30 mouse cellular contexts compared by ENCODE assay signal in genomic region chr14:29042355-29042754, GRCm38 (mm10). TPM values are rescaled to one million over a fixed set of nuclear protein-coding genes. Genes with fewer than 3 reads are reported as not detected.
DNase-seq lines count a peak whose midpoint lies in the region; ATAC-seq and TF ChIP-seq lines count a peak whose summit lies in the region.
"Had no signal": no experiment of that assay in that cellular context is flagged by ENCODE, and none has a peak within 500 bp of the region (broad histone marks: within the 10 kb centered on the region; RNA-seq: fewer than 3 reads in every experiment).

No protein-coding gene starts in this region.

- H3K27me3 ChIP-seq in heart, adult 2 months (ENCODE audit: control insufficient read depth, insufficient read depth, low read length) = no peaks in the 10 kb centered on the region
- no peaks in the 10 kb centered on the region for H3K27me3 ChIP-seq in heart, embryonic 14.5 days (ENCODE audit: control insufficient read depth, insufficient read depth, low read length)
- no peaks in the 10 kb centered on the region for H3K27me3 ChIP-seq in heart, postnatal 0 days (ENCODE audit: control insufficient read depth, insufficient read depth, low read length)
- H3K27me3 ChIP-seq: embryonic facial prominence, embryonic 12.5 days; embryonic facial prominence, embryonic 15.5 days; intestine, embryonic 15.5 days had no signal

- H3K4me1 ChIP-seq in heart, adult 2 months (ENCODE audit: control insufficient read depth, insufficient read depth, low read length) = no peaks in the 10 kb centered on the region
- peaks cover 9 to 23% of the 10 kb centered on the region in 2 experiments for H3K4me1 ChIP-seq in heart, embryonic 14.5 days (ENCODE audit: control insufficient read depth in 2 of 2, insufficient read depth in 2 of 2, low read length in 2 of 2)
- peaks cover 4% of the 10 kb centered on the region; the same call in 1 of the 2 replicates for H3K4me1 ChIP-seq in heart, postnatal 0 days (ENCODE audit: control insufficient read depth, insufficient read depth)
- H3K4me1 ChIP-seq: embryonic facial prominence, embryonic 15.5 days; intestine, embryonic 15.5 days had no signal

- no peaks in the 10 kb centered on the region for H3K79me2 ChIP-seq in heart, adult 2 months (replicated peaks; ENCODE audit: control insufficient read depth, insufficient read depth, low read length)

- TF ChIP-seq POLR2A in heart, adult 2 months (IDR thresholded peaks at IDR 0.05; ENCODE audit: insufficient read depth, low read depth, low read length) = no peak

- no peak for TF ChIP-seq EP300 in heart, adult 2 months (IDR thresholded peaks at IDR 0.05; ENCODE audit: insufficient read depth, low read depth, low read length)
- no peak for TF ChIP-seq EP300 in heart, postnatal 0 days (IDR thresholded peaks at IDR 0.05; ENCODE audit: low read depth)

- H3K4me2 ChIP-seq in heart, embryonic 14.5 days (ENCODE audit: low read length) = no peak overlapping the region
- H3K4me2 ChIP-seq in heart, postnatal 0 days (ENCODE audit: low read depth, low read length) = no peak overlapping the region
- H3K4me2 ChIP-seq: embryonic facial prominence, embryonic 12.5 days; embryonic facial prominence, embryonic 15.5 days; hindbrain, embryonic 14.5 days; intestine, embryonic 15.5 days; kidney, embryonic 15.5 days had no signal

- no peaks in the 10 kb centered on the region for H3K9me3 ChIP-seq in heart, embryonic 14.5 days (ENCODE audit: control insufficient read depth, low read length)
- H3K9me3 ChIP-seq in heart, postnatal 0 days (replicated peaks; ENCODE audit: control insufficient read depth, low read length) = no peaks in the 10 kb centered on the region
- H3K9me3 ChIP-seq: embryonic facial prominence, embryonic 12.5 days; embryonic facial prominence, embryonic 15.5 days; intestine, embryonic 15.5 days; kidney, embryonic 15.5 days had no signal

- ATAC-seq in heart, embryonic 14.5 days (ENCODE audit: insufficient number of reproducible peaks, insufficient read depth, low FRiP score, low read depth) = no peak
- 0 out of 2 replicates have a peak, but pooled peaks have one; percentile 20 for ATAC-seq in heart, postnatal 0 days (ENCODE audit: insufficient read depth, low read depth)
- ATAC-seq: CD4-positive, CD25-positive, alpha-beta regulatory T cell, adult 4 months; forebrain, embryonic 14.5 days; forebrain, postnatal 0 days; intestine, embryonic 15.5 days had no signal

- no peak overlapping the region for H3K4me3 ChIP-seq in heart, adult 2 months
- H3K4me3 ChIP-seq in heart, embryonic 14.5 days (ENCODE audit: control insufficient read depth in 1 of 2, insufficient read depth in 1 of 2, low read depth in 1 of 2, low read length in 2 of 2) = no peak overlapping the region
- H3K4me3 ChIP-seq in heart, postnatal 0 days (ENCODE audit: low read depth, low read length) = no peak overlapping the region
- H3K4me3 ChIP-seq: embryonic facial prominence, embryonic 12.5 days; embryonic facial prominence, embryonic 15.5 days; intestine, embryonic 15.5 days; kidney, embryonic 15.5 days had no signal

- H3K36me3 ChIP-seq in heart, adult 2 months (ENCODE audit: control insufficient read depth, insufficient read depth, low read length) = no peaks in the 10 kb centered on the region
- H3K36me3 ChIP-seq in heart, embryonic 14.5 days (ENCODE audit: control insufficient read depth, insufficient read depth, low read length) = no peaks in the 10 kb centered on the region
- no peaks in the 10 kb centered on the region for H3K36me3 ChIP-seq in heart, postnatal 0 days (replicated peaks; ENCODE audit: control insufficient read depth, insufficient read depth, low read length)
- H3K36me3 ChIP-seq: embryonic facial prominence, embryonic 12.5 days; embryonic facial prominence, embryonic 15.5 days; intestine, embryonic 15.5 days; kidney, embryonic 15.5 days had no signal

- 69% methylated on average over 1 of the region's 1 CpGs for WGBS in heart, adult 2 months
- WGBS in heart, embryonic 14.5 days = 57% methylated on average over 1 of the region's 1 CpGs
- 38% methylated on average over 1 of the region's 1 CpGs for WGBS in heart, postnatal 0 days

- H3K9ac ChIP-seq in heart, adult 2 months (ENCODE audit: low read depth, low read length) = no peak overlapping the region
- no peak overlapping the region for H3K9ac ChIP-seq in heart, embryonic 14.5 days (ENCODE audit: low read length)
- H3K9ac ChIP-seq in heart, postnatal 0 days (replicated peaks; ENCODE audit: low read depth, low read length) = no peak overlapping the region
- H3K9ac ChIP-seq: embryonic facial prominence, embryonic 12.5 days; embryonic facial prominence, embryonic 15.5 days; forebrain, postnatal 0 days; hindbrain, embryonic 14.5 days; intestine, embryonic 15.5 days; kidney, embryonic 15.5 days had no signal

- no peak for DNase-seq in heart, adult 2 months
- DNase-seq in heart, postnatal 36 days = no peak
- DNase-seq in heart, postnatal 10 days = no peak
- DNase-seq in heart, postnatal 0 days (ENCODE audit: low spot score) = peak; percentile 13
- DNase-seq in heart, adult 8-10 months (ENCODE audit: low spot score) = no peak
- DNase-seq: adrenal gland, adult 2 months; adrenal gland, postnatal 14 days; cerebellum, adult 11 months; cerebellum, adult 2 months; cerebellum, adult 9-11 months; cerebellum, postnatal 25 days; forebrain, postnatal 0 days; gastrocnemius, postnatal 36 days; kidney, adult 11 months; kidney, adult 8-10 months; kidney, postnatal 10 days had no signal

- intact Hi-C loops in heart, adult 2 months (cut with DNase I) = no loop called here
- intact Hi-C loops in heart, postnatal 36 days (cut with DNase I) = no loop called here
- intact Hi-C loops in heart, postnatal 10 days (cut with DNase I) = no loop called here

- H3K27ac ChIP-seq in heart, adult 2 months = peak overlapping the region; percentile 70
- peak overlapping the region; percentile 39 to 46; a peak in 2 of 4 replicates for H3K27ac ChIP-seq in heart, embryonic 14.5 days (replicated peaks in 1 of 2; ENCODE audit: control insufficient read depth in 1 of 2, insufficient read depth in 1 of 2, low read depth in 2 of 2, low read length in 2 of 2)
- no peak overlapping the region for H3K27ac ChIP-seq in heart, postnatal 0 days (ENCODE audit: low read depth)
- H3K27ac ChIP-seq: embryonic facial prominence, embryonic 12.5 days; embryonic facial prominence, embryonic 15.5 days; hindbrain, embryonic 14.5 days; intestine, embryonic 15.5 days; kidney, embryonic 15.5 days had no signal

- TF ChIP-seq CTCF in heart, adult 2 months (IDR thresholded peaks at IDR 0.05) = no peak
- no peak for TF ChIP-seq CTCF in heart, postnatal 0 days (IDR thresholded peaks at IDR 0.05; ENCODE audit: low read depth)

RNA-seq across cellular contexts. Expression of gene Lrtm1, which starts 24.3 kb away (rescaled TPM):
- 100 to 1,000 TPM; 189 to 202 TPM for total RNA-seq in heart, adult 2 months (2021)
- polyA plus RNA-seq in heart, adult 2 months (2012; rRNA removed) = 81.6 and 182 TPM in 2 replicates
- total RNA-seq in heart, postnatal 36 days (2021) = 100 to 1,000 TPM; 165 to 198 TPM
- polyA plus RNA-seq in heart, embryonic 14.5 days (2014; fragmentation: Nextera tagmentation; extraction: Ambion mirVana) = 2.1 TPM in 2 replicates
- 100 to 1,000 TPM; 112 to 117 TPM for total RNA-seq in heart, postnatal 10 days (2021)
- total RNA-seq in heart, postnatal 0 days (2014; rRNA removed; ENCODE audit: low replicate concordance) = 4.2 and 4.8 TPM in 2 replicates
- 3.2 and 4.8 TPM in 2 replicates for polyA plus RNA-seq in heart, postnatal 0 days (2015; fragmentation: Nextera tagmentation; extraction: Ambion mirVana)
- 100 to 1,000 TPM; 187 to 250 (median 230) TPM for total RNA-seq in heart, adult 8-10 months (2022)
- total RNA-seq: common myeloid progenitor, adult 5-6 weeks; forebrain, postnatal 0 days; granulocyte monocyte progenitor cell, adult 5-6 weeks; hematopoietic stem cell, adult 5-6 weeks; MEL had no signal
- polyA plus RNA-seq: C2C12; CD4-positive, CD25-positive, alpha-beta regulatory T cell, adult 4 months; cerebellum, adult 2 months; forebrain, embryonic 14.5 days; frontal cortex, adult 2 months; intestine, embryonic 15.5 days had no signal

Comparison
In these comparisons a context has a peak if more than half of its experiments do, and no peak if none do; other contexts are left out.
1. RNA of gene Lrtm1, which starts 24.3 kb away (total RNA-seq): 187 to 250 TPM in heart, adult 8-10 months, 189 to 202 TPM in heart, adult 2 months, 165 to 198 TPM in heart, postnatal 36 days and 112 to 117 TPM in heart, postnatal 10 days; 4.2 to 4.8 TPM in heart, postnatal 0 days; every median in the first group is over 10 times any median in the second.